Mouse (Mus musculus) G1E (cell line): ENCODE results near the gene Klhl12. TPM values are rescaled to one million over a fixed set of nuclear protein-coding genes. Genes with fewer than 3 reads are reported as not detected.
A peak's percentile ranks its signal among the peaks of the same experiment; 100 is the strongest.

ENCODE experiments used
- ATAC-seq: 2 replicates; pipeline ENCODE4 v1.8.0; 2016; ENCODE audit warnings: mild to moderate bottlenecking; ENCODE audit not compliant: insufficient number of reproducible peaks, poor library complexity, low FRiP score, severe bottlenecking; ENCODE audit errors: extremely low read depth
- DNase-seq: peaks from one replicate; pipeline ENCODE4 v3.0.0; 2012; ENCODE audit warnings: low spot score
- H3K27me3 ChIP-seq: 2 replicates; pipeline ENCODE4 v1.6.1; 2012; ENCODE audit warnings: mild to moderate bottlenecking, low read length, inconsistent platforms; ENCODE audit not compliant: insufficient read depth
- H3K36me3 ChIP-seq: replicated peaks from 2 replicates; pipeline ENCODE3; 2012; ENCODE audit warnings: mild to moderate bottlenecking, inconsistent platforms
- H3K4me1 ChIP-seq: 2 replicates; pipeline ENCODE4 v1.6.1; 2012; ENCODE audit warnings: low read depth, low read length, inconsistent platforms, mixed read lengths; ENCODE audit not compliant: insufficient read depth
- H3K4me3 ChIP-seq: 2 replicates; pipeline ENCODE4 v1.5.1; 2012; ENCODE audit warnings: low read depth, mild to moderate bottlenecking, inconsistent platforms, low read length, moderate library complexity, mixed read lengths
- H3K9me3 ChIP-seq: replicated peaks from 2 replicates; pipeline ENCODE4 v1.6.1; 2012; ENCODE audit warnings: inconsistent platforms
- CTCF ChIP-seq: IDR thresholded peaks from 2 replicates; pipeline ENCODE4 v1.5.1; 2012; ENCODE audit warnings: low read depth, low read length, inconsistent platforms, mixed read lengths
- GATA1 ChIP-seq: IDR thresholded peaks from 2 replicates; pipeline ENCODE4 v1.6.1; 2012; ENCODE audit warnings: borderline replicate concordance, low read length, inconsistent platforms, mixed read lengths
- GATA2 ChIP-seq: IDR thresholded peaks from 2 replicates; pipeline ENCODE4 v1.6.1; 2012; ENCODE audit warnings: low read depth, low read length, inconsistent platforms, borderline replicate concordance
- POLR2AphosphoS5 ChIP-seq: IDR thresholded peaks from 2 replicates; pipeline ENCODE4 v1.6.1; 2012; ENCODE audit warnings: low read depth, low read length, inconsistent platforms; ENCODE audit not compliant: insufficient replicate concordance
- TAL1 ChIP-seq: conservative IDR thresholded peaks from 2 replicates; pipeline ENCODE4 v1.6.1; 2012; ENCODE audit warnings: low read depth, low read length, inconsistent platforms, mixed read lengths
- polyA plus RNA-seq: library from polyadenylated mRNA; stranded (reverse); fragments of >175 nt; gene quantifications from 2 replicates; pipeline ENCODE4 v1.2.3, GENCODE M21; 2012
- total RNA-seq, 2 experiments: library from RNA; stranded (forward) in 1 of 2; stranded (reverse) in 1 of 2; fragments of 200-1000 nt in 1 of 2; fragments of >200 nt in 1 of 2; fragmentation: Nextera tagmentation in 1 of 2; gene quantifications; 2 replicates each; pipeline ENCODE4 v1.2.3; 2014 to 2017

Klhl12 gene
- 26.2 and 42.8 TPM in 2 replicates for total RNA-seq (2014; fragmentation: Nextera tagmentation)
- total RNA-seq (2017): 36.9 and 39.0 TPM in 2 replicates
- 4.8 and 5.1 TPM in 2 replicates for polyA plus RNA-seq

GRCm38 (mm10) chr1:134454904-134455824 is at the start of gene Klhl12:
Klhl12 (plus strand) TSS chr1:134455531.
- TF ChIP-seq GATA2: no peak
- no peak for TF ChIP-seq GATA1
- TF ChIP-seq POLR2AphosphoS5: no peak
- peak; percentile 95 for DNase-seq
- Histone ChIP-seq H3K36me3 (peaks cover 27% of the 10 kb centered on the region), H3K4me3 (peak within 1 kb of the TSS; percentile 83), H3K27me3 (no peaks in the 10 kb centered on the region), H3K9me3 (no peaks in the 10 kb centered on the region), H3K4me1 (peaks cover 46% of the 10 kb centered on the region)
- peak; percentile 80 for ATAC-seq

- Histone ChIP-seq H3K27me3 (no peaks in the 10 kb centered on the region), H3K4me1 (peaks cover 31% of the 10 kb centered on the region), H3K36me3 (peaks cover 51% of the 10 kb centered on the region), H3K9me3 (no peaks in the 10 kb centered on the region), H3K4me3 (peak overlapping the region; percentile 83)
- peak; percentile 32 for DNase-seq
- no peak for TF ChIP-seq TAL1
- TF ChIP-seq GATA1: no peak
- no peak for TF ChIP-seq GATA2
- no peak for TF ChIP-seq POLR2AphosphoS5
- TF ChIP-seq CTCF: no peak
- no peak for ATAC-seq
Observed at GRCm38 (mm10) chr1:134406414-134406771, 48.9 kb upstream of the Klhl12 start.

GRCm38 (mm10) chr1:134408080-134408479 is 47.3 kb upstream of the Klhl12 start:
- Histone ChIP-seq H3K4me1 (peaks cover 31% of the 10 kb centered on the region), H3K27me3 (no peaks in the 10 kb centered on the region), H3K36me3 (peaks cover 66% of the 10 kb centered on the region), H3K9me3 (no peaks in the 10 kb centered on the region), H3K4me3 (no peak overlapping the region)
- no peak for DNase-seq
- no peak for ATAC-seq
- TF ChIP-seq GATA2 (no peak), POLR2AphosphoS5 (no peak), GATA1 (no peak), TAL1 (no peak), CTCF (no peak)

- Histone ChIP-seq H3K4me3 (no peak overlapping the region), H3K36me3 (peaks cover 69% of the 10 kb centered on the region), H3K27me3 (no peaks in the 10 kb centered on the region), H3K9me3 (no peaks in the 10 kb centered on the region), H3K4me1 (peaks cover 39% of the 10 kb centered on the region)
- no peak for ATAC-seq
- DNase-seq: no peak
- TF ChIP-seq TAL1 (no peak), GATA1 (no peak), CTCF (no peak), GATA2 (no peak), POLR2AphosphoS5 (no peak)
Observed at GRCm38 (mm10) chr1:134411706-134412629, 43.4 kb upstream of the Klhl12 start.

- Histone ChIP-seq H3K36me3 (peaks cover 65% of the 10 kb centered on the region), H3K4me1 (peaks cover 46% of the 10 kb centered on the region), H3K9me3 (no peaks in the 10 kb centered on the region), H3K27me3 (no peaks in the 10 kb centered on the region), H3K4me3 (no peak overlapping the region)
- TF ChIP-seq GATA2 (no peak), POLR2AphosphoS5 (no peak), CTCF (no peak), TAL1 (no peak), GATA1 (no peak)
- ATAC-seq (no peak), DNase-seq (no peak)
Observed at GRCm38 (mm10) chr1:134414038-134414437, 41.3 kb upstream of the Klhl12 start.
